Comparison of ENCODE assay signal across 20 mouse cellular contexts in the genomic region with DNA sequence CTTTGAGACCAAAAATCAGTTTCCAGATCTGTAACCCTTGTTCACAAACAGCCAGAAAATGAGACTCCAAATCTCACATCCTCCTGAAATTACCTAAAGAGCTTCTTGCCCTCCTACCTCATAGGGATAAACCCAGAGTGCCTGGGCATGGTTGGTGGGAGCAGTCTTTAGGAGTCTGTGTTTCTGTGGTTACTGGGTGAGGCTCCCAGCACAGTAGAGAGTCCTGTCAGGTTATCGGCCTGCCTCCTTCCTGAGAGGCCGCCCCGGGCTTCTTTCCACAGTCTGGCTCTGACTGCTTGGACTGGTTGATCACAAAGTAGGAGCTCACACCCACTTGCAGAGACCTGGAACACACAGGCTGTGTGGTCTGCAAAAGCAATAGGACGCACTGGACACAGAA.
DNase-seq lines count a peak whose midpoint lies in the region; ATAC-seq and TF ChIP-seq lines count a peak whose summit lies in the region.
"Had no signal": no experiment of that assay in that cellular context is flagged by ENCODE, and none has a peak within 500 bp of the region (broad histone marks: within the 10 kb centered on the region; RNA-seq: fewer than 3 reads in every experiment).

No protein-coding gene starts in this region.

- H3K27ac ChIP-seq in liver, postnatal 0 days (ENCODE audit: low read depth), result no peak overlapping the region
- H3K27ac ChIP-seq in liver, embryonic 11.5 days (ENCODE audit: low read depth, low read length), result 0 out of 2 replicates have a peak overlapping the region, but pooled peaks have one; percentile 67
- H3K27ac ChIP-seq in liver, embryonic 15.5 days (replicated peaks), result 0 out of 2 replicates have a peak overlapping the region, but pooled peaks have one; percentile 65
- no peak overlapping the region for H3K27ac ChIP-seq in neural tube, embryonic 15.5 days (replicated peaks)
- no peak overlapping the region for H3K27ac ChIP-seq in heart, embryonic 12.5 days (ENCODE audit: poor library complexity, severe bottlenecking)
- H3K27ac ChIP-seq: embryonic facial prominence, embryonic 10.5 days; forebrain, embryonic 13.5 days; gastrocnemius, adult 2 months; heart, embryonic 13.5 days; hindbrain, embryonic 12.5 days had no signal

- H3K36me3 ChIP-seq in liver, postnatal 0 days (replicated peaks; ENCODE audit: insufficient read depth, low read length), result 0 out of 2 replicates have a peak, but pooled peaks cover 3% of the 10 kb centered on the region
- H3K36me3 ChIP-seq in liver, embryonic 11.5 days (ENCODE audit: control insufficient read depth, insufficient read depth, low read length), result no peaks in the 10 kb centered on the region
- H3K36me3 ChIP-seq in liver, embryonic 15.5 days (replicated peaks), result no peaks in the 10 kb centered on the region
- 0 out of 2 replicates have a peak, but pooled peaks cover 2% of the 10 kb centered on the region for H3K36me3 ChIP-seq in neural tube, embryonic 15.5 days
- H3K36me3 ChIP-seq in heart, embryonic 12.5 days, result no peaks in the 10 kb centered on the region
- H3K36me3 ChIP-seq: embryonic facial prominence, embryonic 10.5 days; heart, embryonic 13.5 days had no signal

- WGBS in liver, postnatal 0 days (ENCODE audit: insufficient replicate concordance), result 45% methylated on average over 4 of the region's 4 CpGs
- WGBS in liver, embryonic 11.5 days, result 40% methylated on average over 4 of the region's 4 CpGs
- 25% methylated on average over 4 of the region's 4 CpGs for WGBS in liver, embryonic 15.5 days (ENCODE audit: insufficient replicate concordance)
- WGBS in neural tube, embryonic 15.5 days, result 88% methylated on average over 4 of the region's 4 CpGs
- 45% methylated on average over 4 of the region's 4 CpGs for WGBS in heart, embryonic 12.5 days

- no peak overlapping the region for H3K9ac ChIP-seq in liver, postnatal 0 days (replicated peaks)
- no peak overlapping the region for H3K9ac ChIP-seq in liver, embryonic 11.5 days (ENCODE audit: low read depth, low read length)
- H3K9ac ChIP-seq in liver, embryonic 15.5 days, result no peak overlapping the region
- H3K9ac ChIP-seq in neural tube, embryonic 15.5 days (replicated peaks), result no peak overlapping the region
- no peak overlapping the region for H3K9ac ChIP-seq in heart, embryonic 12.5 days
- H3K9ac ChIP-seq: forebrain, embryonic 13.5 days; forebrain, postnatal 0 days; heart, embryonic 13.5 days; hindbrain, embryonic 12.5 days had no signal

- H3K4me1 ChIP-seq in liver, postnatal 0 days (ENCODE audit: insufficient read depth), result peaks cover 30% of the 10 kb centered on the region
- peaks cover 47% of the 10 kb centered on the region for H3K4me1 ChIP-seq in liver, embryonic 11.5 days (replicated peaks; ENCODE audit: control insufficient read depth, insufficient read depth, low read length)
- peaks cover 60% of the 10 kb centered on the region for H3K4me1 ChIP-seq in liver, embryonic 15.5 days (replicated peaks)
- no peaks in the 10 kb centered on the region for H3K4me1 ChIP-seq in neural tube, embryonic 15.5 days
- peaks cover 30% of the 10 kb centered on the region for H3K4me1 ChIP-seq in heart, embryonic 12.5 days (replicated peaks)
- H3K4me1 ChIP-seq: hindbrain, embryonic 12.5 days had no signal

- no peaks in the 10 kb centered on the region for H3K9me3 ChIP-seq in liver, postnatal 0 days (ENCODE audit: low read length)
- no peaks in the 10 kb centered on the region for H3K9me3 ChIP-seq in liver, embryonic 11.5 days (ENCODE audit: control insufficient read depth, low read length)
- no peaks in the 10 kb centered on the region for H3K9me3 ChIP-seq in liver, embryonic 15.5 days (replicated peaks)
- no peaks in the 10 kb centered on the region for H3K9me3 ChIP-seq in neural tube, embryonic 15.5 days (replicated peaks)
- no peaks in the 10 kb centered on the region for H3K9me3 ChIP-seq in heart, embryonic 12.5 days (replicated peaks)
- H3K9me3 ChIP-seq: embryonic facial prominence, embryonic 10.5 days; forebrain, embryonic 13.5 days; heart, embryonic 13.5 days; hindbrain, embryonic 12.5 days had no signal

- ATAC-seq in liver, postnatal 0 days, result no peak
- peak; percentile 51; the same call in 1 of the 2 replicates for ATAC-seq in liver, embryonic 11.5 days (replicated peaks; ENCODE audit: low FRiP score)
- ATAC-seq in liver, embryonic 15.5 days (ENCODE audit: insufficient read depth), result peak; percentile 53; the same call in 1 of the 2 replicates
- no peak for ATAC-seq in neural tube, embryonic 15.5 days (ENCODE audit: low FRiP score)
- ATAC-seq in heart, embryonic 12.5 days (ENCODE audit: insufficient number of reproducible peaks, low FRiP score), result no peak
- ATAC-seq: forebrain, embryonic 13.5 days; forebrain, postnatal 0 days had no signal

- TF ChIP-seq EP300 in liver, postnatal 0 days (IDR thresholded peaks at IDR 0.05; ENCODE audit: low read depth), result no peak

- DNase-seq in liver, result peak; percentile 63
- DNase-seq in liver, postnatal 0 days, result no peak
- no peak for DNase-seq in liver, embryonic 11.5 days (ENCODE audit: low spot score)
- no peak for DNase-seq in frontal cortex, postnatal 25 days (ENCODE audit: low spot score in 2 of 2)
- DNase-seq: adrenal gland, adult 8-10 months; adrenal gland, postnatal 36 days; cerebellum, adult 2 months; cerebellum, postnatal 10 days; forebrain, postnatal 0 days; gastrocnemius, adult 2 months; gastrocnemius, postnatal 25 days; heart, postnatal 4 days had no signal

- H3K4me2 ChIP-seq in liver, postnatal 0 days (ENCODE audit: low read depth, low read length), result no peak overlapping the region
- H3K4me2 ChIP-seq in liver, embryonic 11.5 days, result peak overlapping the region; percentile 37
- H3K4me2 ChIP-seq in liver, embryonic 15.5 days, result 0 out of 2 replicates have a peak overlapping the region, but pooled peaks have one; percentile 1
- no peak overlapping the region for H3K4me2 ChIP-seq in neural tube, embryonic 15.5 days
- H3K4me2 ChIP-seq in heart, embryonic 12.5 days, result no peak overlapping the region
- H3K4me2 ChIP-seq: forebrain, embryonic 13.5 days; heart, embryonic 13.5 days; hindbrain, embryonic 12.5 days had no signal

- H3K27me3 ChIP-seq in liver, postnatal 0 days (ENCODE audit: insufficient read depth, low read length), result no peaks in the 10 kb centered on the region
- H3K27me3 ChIP-seq in liver, embryonic 11.5 days (replicated peaks; ENCODE audit: control insufficient read depth, insufficient read depth, low read length), result no peaks in the 10 kb centered on the region
- no peaks in the 10 kb centered on the region for H3K27me3 ChIP-seq in liver, embryonic 15.5 days
- H3K27me3 ChIP-seq in neural tube, embryonic 15.5 days (replicated peaks), result no peaks in the 10 kb centered on the region
- no peaks in the 10 kb centered on the region for H3K27me3 ChIP-seq in heart, embryonic 12.5 days (replicated peaks)
- H3K27me3 ChIP-seq: CH12.LX; forebrain, embryonic 13.5 days; heart, embryonic 13.5 days; hindbrain, embryonic 12.5 days had no signal

- no peak for TF ChIP-seq CTCF in liver, postnatal 0 days (IDR thresholded peaks at IDR 0.05; ENCODE audit: low read depth)

- H3K4me3 ChIP-seq in liver, postnatal 0 days (ENCODE audit: low read depth, low read length), result no peak overlapping the region
- no peak overlapping the region for H3K4me3 ChIP-seq in liver, embryonic 11.5 days (ENCODE audit: low read depth, low read length)
- no peak overlapping the region for H3K4me3 ChIP-seq in liver, embryonic 15.5 days (replicated peaks)
- H3K4me3 ChIP-seq in neural tube, embryonic 15.5 days (replicated peaks), result no peak overlapping the region
- H3K4me3 ChIP-seq in heart, embryonic 12.5 days, result no peak overlapping the region
- H3K4me3 ChIP-seq: embryonic facial prominence, embryonic 10.5 days; forebrain, embryonic 13.5 days; gastrocnemius, adult 2 months; heart, embryonic 13.5 days; hindbrain, embryonic 12.5 days had no signal

Comparison
In these comparisons a context has a peak if more than half of its experiments do, and no peak if none do; other contexts are left out.
1. ATAC-seq: peak in liver, embryonic 11.5 days (single experiment) and liver, embryonic 15.5 days (single experiment); none in liver, postnatal 0 days (single experiment), neural tube, embryonic 15.5 days (single experiment) and heart, embryonic 12.5 days (single experiment).
2. H3K27ac ChIP-seq: peak in liver, embryonic 11.5 days (single experiment) and liver, embryonic 15.5 days (single experiment); none in liver, postnatal 0 days (single experiment), neural tube, embryonic 15.5 days (single experiment) and heart, embryonic 12.5 days (single experiment).
3. H3K4me2 ChIP-seq: peak in liver, embryonic 11.5 days (single experiment) and liver, embryonic 15.5 days (single experiment); none in liver, postnatal 0 days (single experiment), neural tube, embryonic 15.5 days (single experiment) and heart, embryonic 12.5 days (single experiment).